Mouse (Mus musculus): ENCODE data around the gene Phrf1. TPM values are rescaled to one million over a fixed set of nuclear protein-coding genes. Genes with fewer than 3 reads are reported as not detected.

Gene Phrf1
- 10 to 100 TPM; 72.8 to 76.1 TPM for total RNA-seq (2021)
- long read RNA-seq, experiment 1, full-length matches to known transcripts = 7 of 19 reads
- long read RNA-seq, experiment 1, partial matches to known transcripts = 2 of 19 reads
- long read RNA-seq, experiment 1, other reads (novel, unspliced or antisense) = 10 of 19 reads
- long read RNA-seq, experiment 2, full-length matches to known transcripts = 20 of 42 reads
- long read RNA-seq, experiment 2, partial matches to known transcripts = 11 of 42 reads
- long read RNA-seq, experiment 2, other reads (novel, unspliced or antisense) = 11 of 42 reads

DNA sequence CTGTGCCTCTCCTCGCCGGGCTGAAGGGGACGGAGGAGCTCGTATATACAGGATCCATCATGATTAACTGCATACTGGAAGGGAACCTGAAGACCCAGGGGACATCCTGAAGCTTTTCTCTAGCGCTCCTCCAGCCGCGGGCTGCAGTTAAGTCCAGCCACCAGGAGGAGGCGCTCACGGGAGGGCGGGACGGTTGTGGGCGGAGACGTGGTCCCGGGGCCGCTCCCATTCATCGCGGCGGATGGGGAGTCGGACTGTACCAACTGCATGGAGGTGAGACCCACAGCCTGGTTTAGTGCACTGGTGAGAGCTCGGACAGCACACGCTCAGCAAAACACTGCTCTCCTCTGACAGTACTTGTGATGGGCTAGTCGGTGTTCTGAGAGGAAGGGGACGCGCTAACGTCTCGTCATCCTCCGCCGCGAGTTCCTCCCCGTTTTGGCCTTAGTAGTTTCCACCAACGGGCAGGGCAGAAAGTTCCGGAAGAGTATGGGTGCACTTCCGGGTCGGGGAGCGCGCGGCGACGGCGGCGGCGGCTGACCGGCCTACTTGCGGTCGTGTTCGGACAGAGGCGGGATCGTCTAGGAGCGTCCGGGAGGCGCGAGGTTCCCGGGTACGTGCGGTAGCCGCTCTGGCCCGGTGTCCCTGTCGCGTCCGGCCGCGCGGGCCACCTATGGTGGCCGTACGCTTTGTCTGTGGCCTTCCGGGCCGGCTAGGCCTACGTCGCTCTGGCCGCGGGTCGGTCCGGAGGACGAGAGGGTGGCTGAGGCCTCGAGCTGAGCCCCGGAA lies at the start of gene Phrf1:
Phrf1 (plus strand) TSS at position 506 of the 789 bp plus-strand sequence.
- peak; percentile 83 to 95 for DNase-seq (ENCODE audit: low spot score in 2 of 2)
- peak within 1 kb of the TSS; percentile 99 for H3K4me3 ChIP-seq
- TF ChIP-seq CTCF (conservative IDR thresholded peaks at IDR 0.05) = peak; percentile 100
- peak within 1 kb of the TSS; percentile 100 for H3K27ac ChIP-seq

DNA sequence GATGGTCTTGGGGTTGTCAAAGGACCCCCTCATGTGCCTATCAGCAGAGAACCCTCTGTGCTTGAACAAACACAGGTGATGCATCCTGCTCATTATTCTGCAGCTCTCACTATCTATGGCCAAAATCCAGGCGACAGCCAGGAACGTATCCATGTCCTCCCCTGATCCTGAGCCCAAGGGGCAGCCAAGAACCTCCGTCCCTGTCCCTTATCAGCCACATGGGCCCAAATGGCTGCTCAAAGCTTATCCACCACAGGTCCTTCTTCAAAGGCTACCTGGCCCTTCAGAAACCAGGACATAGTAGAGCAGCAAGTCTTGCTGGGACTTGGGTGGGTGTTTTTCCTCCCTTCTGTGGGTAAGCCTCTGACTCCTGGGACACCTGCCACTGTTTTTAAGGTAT lies 40.4 kb upstream of the Phrf1 start:
- TF ChIP-seq CTCF (conservative IDR thresholded peaks at IDR 0.05) = no peak
- DNase-seq (ENCODE audit: low spot score in 2 of 2) = no peak
- no peak overlapping the region for H3K4me3 ChIP-seq
- no peak overlapping the region for H3K27ac ChIP-seq

DNA sequence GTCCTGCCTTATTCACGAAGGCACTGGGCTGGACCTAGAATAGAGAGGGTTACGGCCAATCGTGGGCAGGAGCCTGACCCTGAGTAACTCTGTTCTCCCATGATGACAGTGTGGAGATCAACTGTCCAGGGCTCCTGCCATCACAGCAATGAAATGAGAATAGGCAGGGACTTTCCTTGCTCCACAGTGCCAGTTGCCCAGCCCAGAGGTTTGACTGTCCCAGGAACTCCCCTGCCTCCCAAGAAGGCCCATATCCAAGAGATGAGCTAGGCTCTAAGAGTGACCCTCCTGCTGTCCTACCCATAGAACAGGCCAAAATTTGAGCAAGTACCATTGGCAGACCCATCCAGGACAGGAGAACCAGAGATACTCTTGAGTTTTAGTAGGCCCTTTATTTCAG lies 39.9 kb upstream of the Phrf1 start:
- DNase-seq (ENCODE audit: low spot score in 2 of 2) = no peak
- H3K4me3 ChIP-seq = no peak overlapping the region

DNA sequence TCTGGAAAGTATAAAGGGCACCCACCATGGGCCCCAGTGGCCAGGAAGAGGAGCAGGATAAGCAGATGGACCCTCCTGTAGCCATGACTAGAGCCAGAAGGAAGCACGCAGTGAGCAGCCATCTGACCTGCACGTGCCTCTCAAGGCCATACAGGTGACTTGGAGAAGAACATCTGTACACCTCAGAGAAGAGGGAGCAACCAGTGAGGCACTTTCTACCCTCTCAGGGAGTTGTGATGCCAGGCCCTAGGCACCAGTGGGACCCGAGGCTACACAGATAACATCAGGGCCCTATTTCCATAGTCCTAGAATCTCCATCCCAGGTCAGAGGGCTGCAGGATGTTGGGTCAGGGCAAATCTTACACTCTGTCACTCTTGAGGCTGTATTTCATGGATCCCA lies 38.4 kb upstream of the Phrf1 start:
- no peak for DNase-seq (ENCODE audit: low spot score in 2 of 2)
- H3K27ac ChIP-seq = no peak overlapping the region
- H3K4me3 ChIP-seq = no peak overlapping the region
- TF ChIP-seq CTCF (conservative IDR thresholded peaks at IDR 0.05) = no peak

More for the DNA sequence above, 39.9 kb upstream of the Phrf1 start:
- H3K27ac ChIP-seq = no peak overlapping the region
- no peak for TF ChIP-seq CTCF (conservative IDR thresholded peaks at IDR 0.05)

DNA sequence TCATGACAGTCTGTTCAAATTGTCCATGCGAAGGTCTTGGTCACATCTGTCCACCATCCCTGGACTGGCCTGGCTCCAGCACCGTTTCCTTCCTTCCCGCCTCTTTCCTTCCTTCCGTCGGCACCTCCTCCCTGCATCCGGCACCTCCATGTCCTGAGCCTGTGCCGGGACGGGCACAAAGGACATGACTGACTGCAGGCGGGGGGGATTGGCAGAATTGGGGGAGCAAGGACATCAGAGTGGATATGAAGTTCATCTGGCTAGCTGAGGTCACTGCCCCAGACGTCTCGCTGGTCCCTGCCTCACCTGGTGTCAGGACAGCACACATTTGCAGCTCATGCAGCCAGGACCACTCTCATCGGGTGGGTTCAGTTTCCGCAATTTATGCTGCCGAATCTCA lies 37.5 kb upstream of the Phrf1 start:
- Histone ChIP-seq H3K27ac (no peak overlapping the region), H3K4me3 (no peak overlapping the region)
- no peak for DNase-seq (ENCODE audit: low spot score in 2 of 2)
- no peak for TF ChIP-seq CTCF (conservative IDR thresholded peaks at IDR 0.05)

DNA sequence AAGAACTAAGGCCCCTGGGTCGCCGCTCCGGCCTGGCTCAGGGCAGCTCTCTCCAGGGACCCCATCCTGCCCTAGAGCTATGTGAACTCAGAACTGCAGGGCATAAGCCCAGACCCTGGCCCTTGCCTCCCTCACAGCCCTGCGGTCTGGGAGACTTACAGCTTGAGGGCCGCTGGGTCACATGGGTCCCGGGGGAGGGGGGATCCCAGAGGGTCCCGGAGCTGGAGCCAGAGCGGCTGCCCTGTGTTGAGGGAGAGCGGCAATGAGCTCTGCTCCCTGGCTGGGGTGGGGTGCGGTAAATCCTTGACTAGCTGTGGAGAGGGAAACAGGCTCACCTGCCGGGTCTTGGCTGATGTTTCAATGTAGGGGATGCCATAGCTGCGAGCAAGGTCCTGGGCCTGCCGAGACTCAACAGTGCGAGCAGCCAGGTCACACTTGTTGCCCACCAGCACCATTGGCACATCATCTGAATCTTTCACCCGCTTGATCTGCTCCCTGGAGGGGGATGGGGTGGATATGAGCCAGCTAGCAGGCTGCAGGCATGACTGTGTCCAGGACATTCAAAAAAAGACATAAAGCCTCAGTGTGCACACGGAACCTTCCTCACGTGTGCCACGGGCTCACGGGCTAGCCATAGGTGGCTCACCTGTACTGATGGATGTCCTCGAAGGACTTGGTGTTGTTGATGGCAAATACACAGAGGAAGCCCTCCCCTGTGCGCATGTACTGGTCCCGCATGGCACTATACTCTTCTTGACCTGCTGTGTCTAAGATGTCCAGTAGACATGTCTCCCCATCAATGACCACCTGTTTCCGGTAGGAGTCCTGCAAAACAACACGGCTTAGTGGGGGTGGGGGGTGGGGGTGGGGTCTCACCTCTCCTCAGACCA lies 36.5 kb upstream of the Phrf1 start:
- DNase-seq (ENCODE audit: low spot score in 2 of 2) = no peak
- Histone ChIP-seq H3K4me3 (no peak overlapping the region), H3K27ac (no peak overlapping the region; the same call in 1 of the 2 replicates)
- no peak for TF ChIP-seq CTCF (conservative IDR thresholded peaks at IDR 0.05)

DNA sequence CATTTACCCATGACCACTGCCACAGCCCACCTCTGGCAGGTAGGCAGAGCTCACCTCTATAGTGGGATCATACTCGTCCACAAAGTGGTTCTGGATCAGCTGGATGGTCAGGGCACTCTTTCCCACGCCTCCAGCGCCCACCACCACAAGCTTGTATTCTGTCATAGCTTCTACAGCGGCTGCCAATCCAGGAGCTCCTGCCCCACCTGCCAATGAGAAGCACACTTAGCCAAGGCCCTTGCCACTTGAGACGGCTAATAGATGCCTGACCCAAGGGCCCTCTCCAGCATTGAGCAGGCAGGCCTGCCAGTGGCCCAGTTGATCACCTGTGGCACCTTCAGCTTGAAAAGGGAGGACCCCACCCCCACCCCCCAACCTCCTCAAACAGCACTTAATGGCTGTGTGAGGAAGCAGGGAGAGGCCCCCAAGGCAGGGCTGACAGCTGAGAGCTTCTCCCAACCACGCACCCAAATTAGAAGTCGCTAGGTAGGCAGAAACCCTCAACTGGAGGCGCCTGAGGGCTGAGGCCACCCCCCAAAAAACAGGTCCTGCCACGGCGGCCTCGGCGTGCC lies 35.7 kb upstream of the Phrf1 start:
- Histone ChIP-seq H3K4me3 (peak overlapping the region; percentile 93), H3K27ac (peak overlapping the region; percentile 91)
- no peak for TF ChIP-seq CTCF (conservative IDR thresholded peaks at IDR 0.05)
- DNase-seq (ENCODE audit: low spot score in 2 of 2) = no peak

DNA sequence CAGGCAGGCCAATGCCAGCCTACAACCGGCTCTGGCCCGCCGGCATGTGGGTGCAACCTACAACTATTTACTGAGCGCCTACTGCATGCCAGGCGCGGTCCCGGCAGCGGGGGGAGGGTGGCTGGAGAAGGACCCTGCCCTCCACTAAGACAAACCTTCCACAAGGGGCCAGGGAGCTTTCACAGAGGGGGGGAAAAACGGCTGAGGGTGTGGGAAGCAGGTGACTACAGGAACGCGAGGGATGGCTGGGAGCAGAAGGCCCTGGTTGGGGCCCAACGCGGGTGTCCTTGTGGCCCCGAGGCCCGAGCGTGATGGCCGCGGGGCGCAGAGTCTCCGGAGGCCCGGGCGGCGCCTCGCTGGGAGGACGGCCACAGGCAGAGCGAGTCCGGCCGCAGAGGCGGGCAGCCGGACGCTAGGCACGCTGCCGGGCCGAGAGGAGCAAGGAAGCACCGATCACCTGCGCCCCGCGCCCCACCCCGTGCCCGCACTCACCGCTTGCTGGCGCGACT lies 35.2 kb upstream of the Phrf1 start:
- Histone ChIP-seq H3K4me3 (peak overlapping the region; percentile 93), H3K27ac (peak overlapping the region; percentile 91)
- no peak for TF ChIP-seq CTCF (conservative IDR thresholded peaks at IDR 0.05)
- DNase-seq (ENCODE audit: low spot score in 2 of 2) = no peak

DNA sequence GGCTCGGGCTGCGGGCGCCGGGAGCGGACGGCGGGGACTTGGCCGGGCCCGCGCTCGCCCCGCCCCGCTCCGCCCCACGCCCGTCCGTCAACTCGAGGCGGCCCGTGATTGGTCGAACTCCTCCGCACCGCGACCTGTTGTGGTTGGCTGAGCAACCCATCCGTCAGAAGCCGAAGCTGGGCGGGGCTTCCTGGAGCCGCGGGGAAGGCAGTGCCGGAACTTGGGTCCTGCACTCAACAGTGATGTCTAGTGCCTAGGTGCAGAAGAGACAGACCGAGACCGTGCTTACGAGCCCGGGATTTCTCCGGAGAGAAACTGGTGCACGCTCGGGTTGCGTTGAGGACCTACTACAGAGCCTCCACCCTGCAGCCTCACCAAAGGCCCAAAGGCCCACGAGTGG lies 34.6 kb upstream of the Phrf1 start, which contains the start of the genes Hras and Lrrc56:
Hras (minus strand) TSS at position 58 of the 400 bp plus-strand sequence.
Lrrc56 (plus strand) TSS at position 210 of the 400 bp plus-strand sequence.
- Histone ChIP-seq H3K4me3 (peak within 1 kb of the TSS; percentile 93), H3K27ac (peak within 1 kb of the TSS; percentile 91)
- DNase-seq (ENCODE audit: low spot score in 2 of 2) = peak; percentile 97
- no peak for TF ChIP-seq CTCF (conservative IDR thresholded peaks at IDR 0.05)

DNA sequence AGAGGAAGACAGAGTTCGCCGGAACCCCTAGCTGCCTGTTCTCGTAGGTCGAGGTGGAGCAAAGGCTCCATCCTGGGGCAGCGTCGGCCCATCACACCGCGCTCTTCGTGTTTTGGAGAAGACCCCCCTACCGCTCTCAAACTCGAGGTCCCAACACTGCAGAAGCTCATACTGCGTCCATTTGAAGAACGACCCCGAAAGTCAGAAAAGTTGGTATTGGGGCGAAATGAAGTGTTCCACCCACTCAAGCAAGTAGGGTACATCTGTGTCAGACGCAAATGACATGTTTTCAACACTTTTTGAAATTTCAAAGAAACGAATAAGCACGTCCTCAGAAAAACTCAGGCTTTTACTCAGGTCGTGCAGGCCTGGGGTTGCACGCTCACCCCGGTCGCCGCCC lies 34.2 kb upstream of the Phrf1 start:
- no peak for TF ChIP-seq CTCF (conservative IDR thresholded peaks at IDR 0.05)
- H3K4me3 ChIP-seq = peak overlapping the region; percentile 76
- H3K27ac ChIP-seq = peak overlapping the region; percentile 85
- DNase-seq (ENCODE audit: low spot score in 2 of 2) = no peak

DNA sequence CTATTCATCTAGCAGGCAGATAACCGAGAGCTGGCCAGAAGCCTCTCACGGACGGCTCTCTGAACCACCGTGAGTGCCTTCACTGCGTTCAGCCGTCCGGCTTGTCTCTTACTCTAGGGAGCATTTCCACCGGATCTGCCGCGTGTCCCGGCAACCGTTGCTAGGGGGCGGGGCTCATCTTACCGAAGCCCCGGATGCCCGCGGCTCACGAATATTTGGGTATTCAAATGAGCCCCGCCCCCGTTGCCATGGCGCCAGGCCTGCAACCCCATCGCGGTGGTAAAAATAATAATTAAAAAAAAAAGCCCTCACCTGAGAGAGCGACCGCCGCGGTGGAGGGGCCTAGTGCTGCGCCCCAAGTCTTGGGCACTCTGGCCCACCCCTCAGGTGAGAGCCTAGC lies 33.8 kb upstream of the Phrf1 start:
- TF ChIP-seq CTCF (conservative IDR thresholded peaks at IDR 0.05) = no peak
- DNase-seq (ENCODE audit: low spot score in 2 of 2) = peak; percentile 85 to 89
- peak overlapping the region; percentile 85 for H3K27ac ChIP-seq
- H3K4me3 ChIP-seq = peak overlapping the region; percentile 76

DNA sequence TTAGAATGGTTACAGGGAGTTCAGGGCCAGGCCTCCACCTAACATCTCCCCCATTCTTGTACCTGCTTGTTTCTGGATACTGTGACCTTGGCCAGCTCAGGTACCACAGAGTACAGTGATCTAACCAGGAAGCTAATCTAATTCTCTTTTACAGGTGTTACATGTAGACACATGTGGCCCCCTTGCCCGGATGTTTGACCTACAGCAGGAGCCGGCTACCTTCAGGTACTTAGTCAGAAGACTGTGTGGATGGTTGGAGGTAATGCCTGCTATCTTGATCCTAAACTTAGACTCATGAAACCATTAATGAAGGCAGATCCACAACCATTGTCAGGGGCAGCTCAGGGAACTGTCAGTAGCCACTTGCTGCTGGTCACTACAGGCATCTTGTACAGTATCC lies 32.8 kb upstream of the Phrf1 start:
- Histone ChIP-seq H3K27ac (no peak overlapping the region), H3K4me3 (no peak overlapping the region)
- DNase-seq (ENCODE audit: low spot score in 2 of 2) = no peak
- no peak for TF ChIP-seq CTCF (conservative IDR thresholded peaks at IDR 0.05)

All from layer of hippocampus, adult 2 months (tissue).